Mouse (Mus musculus) right cerebral cortex, adult 18-20 months (tissue): ENCODE results near the gene Map3k7cl.

ENCODE experiments used
- DNase-seq: peaks from one replicate; pipeline ENCODE4 v3.0.0; 2022; ENCODE audit warnings: mixed read lengths

The Map3k7cl gene

DNA sequence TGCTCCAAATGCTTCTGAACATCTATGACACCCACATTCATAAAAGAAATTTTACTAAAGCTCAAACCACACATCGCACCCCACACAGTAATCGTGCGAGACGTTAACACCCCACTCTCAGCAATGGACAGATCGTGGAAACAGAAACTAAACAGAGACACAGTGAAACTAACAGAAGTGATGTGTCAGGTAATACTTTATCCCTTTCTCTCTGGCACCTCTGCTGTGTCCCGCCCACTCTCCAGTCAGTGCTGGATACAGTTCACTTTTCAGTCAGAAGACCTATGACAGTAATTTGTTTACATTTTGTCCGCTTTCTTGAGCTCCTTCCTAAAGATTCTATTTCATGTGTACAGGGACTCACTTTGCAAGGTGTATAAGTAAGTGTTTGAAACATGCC is 89.1 kb downstream of the Map3k7cl start:
- no peak for DNase-seq

DNA sequence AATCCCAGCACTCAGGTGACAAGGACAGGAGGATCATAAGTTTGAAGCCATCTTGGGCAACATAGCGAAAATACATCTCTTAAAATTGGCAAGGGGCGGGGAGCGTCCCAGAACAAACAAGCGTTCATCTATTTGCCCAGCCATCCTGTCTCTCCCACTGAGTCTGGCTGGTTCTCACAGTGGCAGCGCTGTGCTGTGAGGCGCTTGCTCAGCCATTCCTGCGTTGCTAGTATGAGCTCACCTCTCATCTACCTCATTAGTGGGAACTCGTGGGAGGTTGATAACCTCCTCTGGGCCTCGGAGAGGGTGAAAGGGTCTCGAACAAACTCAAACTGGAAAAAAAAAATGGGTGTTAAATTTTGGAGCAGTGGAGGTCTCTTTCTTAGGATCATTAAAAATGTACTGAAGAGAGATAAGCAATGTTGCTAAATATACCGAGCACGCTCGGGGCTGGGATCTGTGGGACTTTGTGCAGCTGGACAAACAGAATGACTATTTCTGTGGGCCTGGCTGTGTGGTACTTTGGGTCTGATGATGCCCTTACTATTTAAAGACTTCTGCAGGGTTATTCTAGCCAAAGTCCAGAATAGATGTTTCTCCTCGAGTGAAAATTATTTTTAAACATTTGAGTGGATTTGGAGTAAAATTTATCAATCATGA is 91.1 kb downstream of the Map3k7cl start:
- DNase-seq: no peak
